ENCODE assay signal across 10 mouse cellular contexts in the genomic region with DNA sequence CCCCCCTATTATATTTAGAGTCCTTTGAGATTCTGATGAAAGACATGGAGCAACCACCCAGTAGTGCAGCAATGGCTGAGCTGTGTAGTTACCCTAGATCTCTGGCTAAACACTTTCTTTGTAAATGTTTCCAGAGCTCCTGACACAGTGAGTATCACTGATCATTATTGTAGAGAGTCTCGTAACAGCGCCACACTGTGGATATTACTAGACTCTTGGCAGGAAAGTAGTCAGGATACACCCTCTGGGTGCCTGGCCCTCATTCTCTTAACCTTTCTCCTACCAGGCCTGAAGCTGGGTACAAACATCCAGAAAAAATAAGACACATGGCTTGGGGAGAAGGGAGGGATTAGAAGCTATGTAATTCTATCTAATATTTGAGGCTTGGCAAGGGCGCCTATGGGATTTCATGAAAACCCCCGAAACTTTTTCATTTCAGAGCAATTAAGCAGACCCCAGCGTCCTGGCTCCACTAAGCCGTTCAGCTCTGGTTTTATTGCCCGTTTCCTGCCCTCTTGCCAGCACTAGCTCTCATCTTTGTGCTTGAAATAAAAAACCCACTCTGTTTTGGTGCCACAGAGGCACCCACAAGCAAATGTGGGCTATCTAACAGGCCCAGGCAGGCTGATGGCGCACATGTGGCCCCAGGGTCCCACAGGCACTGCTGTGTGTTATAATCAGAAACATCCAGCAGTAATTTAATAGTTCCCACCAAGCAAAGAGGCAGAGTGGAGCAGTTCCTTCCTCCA. TPM values are rescaled to one million over a fixed set of nuclear protein-coding genes. Genes with fewer than 3 reads are reported as not detected.
DNase-seq lines count a peak whose midpoint lies in the region; ATAC-seq lines count a peak whose summit lies in the region.
"Had no signal": no experiment of that assay in that cellular context is flagged by ENCODE, and none has a peak within 500 bp of the region (broad histone marks: within the 10 kb centered on the region; RNA-seq: fewer than 3 reads in every experiment).

No protein-coding gene starts in this region.

- no peak overlapping the region for H3K9ac ChIP-seq in limb, embryonic 15.5 days

- ATAC-seq in limb, embryonic 15.5 days (ENCODE audit: insufficient number of reproducible peaks, low FRiP score, low TSS enrichment, low read depth), result peak; percentile 91

- H3K36me3 ChIP-seq in limb, embryonic 15.5 days, result no peaks in the 10 kb centered on the region

- intact Hi-C loops in left cerebral cortex, postnatal 4 days (cut with DNase I), result loop anchor here (5.0 kb wide), 1 partner anchor 593 kb away; no protein-coding TSS in a partner anchor
- intact Hi-C loops in left cerebral cortex, postnatal 25 days (cut with DNase I), result loop anchor here (1.0 kb wide), 1 partner anchor 594 kb away; no protein-coding TSS in a partner anchor
- intact Hi-C loops in heart, postnatal 10 days (cut with DNase I), result loop anchor here (1.0 kb wide), 1 partner anchor 594 kb away; no protein-coding TSS in a partner anchor

- 10% methylated on average over 8 of the region's 8 CpGs for WGBS in limb, embryonic 15.5 days

- peak overlapping the region; percentile 67 for H3K27ac ChIP-seq in limb, embryonic 15.5 days

- no peak overlapping the region for H3K4me2 ChIP-seq in limb, embryonic 15.5 days

- DNase-seq in left cerebral cortex, postnatal 4 days, result peak; percentile 4
- DNase-seq in left cerebral cortex, postnatal 25 days (ENCODE audit: low spot score in 2 of 2), result no peak
- peak; percentile 9 for DNase-seq in adrenal gland, postnatal 25 days
- DNase-seq in heart, postnatal 10 days, result peak; percentile 47 to 61
- DNase-seq in thymus, postnatal 0 days (ENCODE audit: low spot score), result no peak
- no peak for DNase-seq in urinary bladder, postnatal 10 days (ENCODE audit: low spot score)
- DNase-seq in thymus, postnatal 14 days, result no peak

- no peaks in the 10 kb centered on the region for H3K27me3 ChIP-seq in limb, embryonic 15.5 days

- H3K4me1 ChIP-seq in limb, embryonic 15.5 days, result peaks cover 21% of the 10 kb centered on the region

- H3K9me3 ChIP-seq in limb, embryonic 15.5 days, result no peaks in the 10 kb centered on the region

- no peak overlapping the region for H3K4me3 ChIP-seq in limb, embryonic 15.5 days

RNA-seq across cellular contexts. Expression of a gene that starts 22.2 kb away (rescaled TPM):
- total RNA-seq in left cerebral cortex, postnatal 4 days (2021), result not detected
- not detected for total RNA-seq in left cerebral cortex, postnatal 25 days (2021)
- not detected in 2 replicates for total RNA-seq in adrenal gland, postnatal 25 days (2021)
- not detected for total RNA-seq in heart, postnatal 10 days (2021)
- not detected in 2 replicates for polyA plus RNA-seq in limb, embryonic 15.5 days (2015; fragmentation: Nextera tagmentation; extraction: Ambion mirVana)
- not detected in 2 replicates for polyA plus RNA-seq in thymus, postnatal 0 days (2015; fragmentation: Nextera tagmentation; extraction: Ambion mirVana)
- total RNA-seq: layer of hippocampus, postnatal 36 days had no signal
- polyA plus RNA-seq: stomach, embryonic 14.5 days had no signal

Comparison
In these comparisons a context has a peak if more than half of its experiments do, and no peak if none do; other contexts are left out.
1. DNase-seq: peak in left cerebral cortex, postnatal 4 days (single experiment), adrenal gland, postnatal 25 days (single experiment) and heart, postnatal 10 days (2 of 2); none in left cerebral cortex, postnatal 25 days (0 of 2), thymus, postnatal 0 days (single experiment), urinary bladder, postnatal 10 days (single experiment) and thymus, postnatal 14 days (single experiment).